Mouse (Mus musculus): ENCODE measurements at regions not wholly inside any gene's neighbourhood (a gene's known extent, or its start where the extent isn't known, plus 50 kb on each side); places are given as distances from the start of the nearest gene placed in this dataset.

DNA sequence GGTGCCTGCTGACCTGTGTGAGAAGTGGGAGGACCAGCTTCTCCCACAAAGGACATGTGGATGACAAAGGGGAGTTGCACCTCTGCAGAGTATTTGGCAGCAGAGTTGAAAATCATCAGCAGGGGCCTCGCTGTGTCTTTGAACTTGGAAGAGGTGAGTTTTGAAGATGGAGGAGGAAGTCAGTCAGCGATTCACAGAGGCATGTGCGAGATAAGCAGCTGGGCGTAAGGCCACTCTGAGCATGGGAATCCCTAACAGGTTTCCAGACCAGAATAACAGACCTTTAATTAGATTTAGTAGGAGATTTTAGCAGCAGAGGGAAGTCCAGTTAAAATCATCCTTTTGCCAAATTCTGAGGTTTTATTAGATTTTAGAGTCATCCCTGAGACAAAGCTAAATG lies 342.3 kb downstream of the Med10 start:
- no peak for DNase-seq

DNA sequence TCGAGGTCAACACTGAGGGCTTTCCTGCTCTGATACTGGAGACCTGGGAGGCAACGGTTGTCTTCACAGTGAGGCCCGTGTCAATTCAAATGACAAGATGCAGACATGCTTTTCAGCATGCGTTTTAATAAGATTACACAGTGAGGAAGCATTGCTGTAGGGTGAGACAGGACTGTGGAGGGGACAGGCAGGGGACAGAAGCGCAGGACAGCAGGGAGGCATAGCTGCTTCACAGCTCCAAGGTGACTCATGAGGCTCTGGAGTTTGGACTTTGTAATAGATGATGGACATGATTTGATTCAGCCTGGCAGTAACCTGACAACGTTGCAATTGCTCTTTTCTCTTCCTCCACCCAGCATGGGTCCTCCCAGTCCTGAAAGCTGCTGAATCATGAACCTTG lies 343.3 kb downstream of the Med10 start:
- DNase-seq: no peak

DNA sequence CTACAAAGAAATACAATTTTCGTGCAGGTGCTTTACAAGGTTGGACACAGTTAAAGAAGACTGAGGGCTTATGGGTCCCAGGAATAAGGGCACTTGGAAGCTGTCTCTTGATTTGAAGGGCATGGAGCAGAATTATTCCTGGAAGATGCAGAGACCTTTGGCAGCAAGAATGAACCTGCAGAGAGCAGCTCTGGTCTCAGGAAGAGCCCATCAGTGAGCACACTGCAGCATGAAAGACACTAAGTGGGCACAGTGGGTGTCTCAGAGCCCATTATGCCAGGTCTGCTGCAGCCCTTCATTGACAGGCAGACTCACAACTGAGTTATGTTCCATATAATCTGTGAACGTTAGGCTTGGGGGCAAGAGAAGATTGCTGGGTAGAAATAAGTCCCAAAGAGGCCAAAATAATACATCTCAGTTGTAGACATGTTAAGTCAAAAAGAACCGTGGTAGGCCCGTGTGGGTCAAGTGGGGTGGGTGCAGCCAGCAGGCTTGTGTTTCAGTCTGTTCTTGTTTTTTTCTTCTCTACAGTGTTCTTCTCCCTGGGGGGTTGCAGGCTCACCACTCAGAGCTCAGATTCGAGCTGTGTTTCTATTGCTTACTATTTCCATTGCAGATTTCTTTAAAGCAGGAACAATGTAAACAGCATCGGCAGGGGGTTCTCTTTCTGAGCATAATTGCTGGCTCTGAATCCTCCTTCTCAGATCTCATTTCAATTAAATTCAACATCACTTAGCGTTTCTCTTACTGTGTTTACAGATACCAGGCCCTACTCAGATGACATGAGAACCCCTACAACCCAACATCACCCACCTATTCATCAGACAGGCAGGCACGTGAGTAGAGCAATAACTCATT lies 347.1 kb downstream of the Med10 start:
- no peak for DNase-seq

DNA sequence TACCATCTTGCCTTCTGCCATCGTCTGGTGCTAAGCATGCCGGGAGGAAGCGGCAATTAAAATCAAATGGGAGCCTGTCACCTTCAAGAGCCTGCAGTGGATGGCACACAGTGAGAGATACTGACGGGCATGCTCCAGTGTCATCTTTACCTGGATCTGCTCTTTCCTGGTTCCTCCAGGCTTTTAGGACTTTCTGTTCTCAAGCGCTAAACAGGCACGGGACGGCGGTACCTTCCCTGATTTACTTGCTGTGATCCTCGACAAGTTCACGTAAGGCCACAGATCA lies 347.6 kb downstream of the Med10 start:
- DNase-seq: no peak

DNA sequence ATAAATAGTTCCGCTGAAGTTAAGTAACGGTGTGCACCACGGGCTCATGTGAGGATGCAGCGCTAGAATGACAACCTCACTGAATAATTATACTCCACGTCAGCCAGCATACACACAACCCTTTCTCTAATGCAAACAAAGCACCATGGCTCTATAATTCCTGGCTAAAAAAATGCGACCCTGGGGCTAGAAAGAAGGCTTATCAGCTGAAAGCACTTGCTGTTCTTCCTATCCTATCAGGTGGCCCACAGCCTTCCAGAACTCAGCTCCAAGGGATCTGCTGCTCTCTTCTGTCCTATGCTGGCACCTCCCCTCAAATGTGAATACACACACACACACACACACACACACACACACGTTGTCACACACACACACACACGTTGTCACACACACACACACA lies 350.9 kb downstream of the Med10 start:
- DNase-seq: no peak

DNA sequence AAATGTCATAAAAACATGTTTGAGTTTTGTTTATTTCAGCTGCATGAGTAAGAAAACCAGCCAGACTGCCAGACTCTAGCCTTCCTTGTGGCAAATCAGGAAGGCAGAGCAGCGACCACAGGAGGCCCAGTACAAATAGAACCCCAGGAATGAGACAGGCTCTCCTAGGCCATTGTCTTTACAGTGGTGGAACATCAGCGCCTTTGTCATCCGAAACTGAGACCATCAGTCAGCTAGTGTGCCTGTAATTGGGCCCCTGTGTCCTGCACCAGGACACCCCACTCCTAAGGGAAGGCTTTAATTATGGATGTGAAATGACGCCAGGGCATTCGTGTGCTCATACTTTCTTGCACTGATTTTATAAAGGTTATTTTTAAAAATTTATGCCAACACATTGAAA lies 353.4 kb downstream of the Med10 start:
- no peak for DNase-seq

DNA sequence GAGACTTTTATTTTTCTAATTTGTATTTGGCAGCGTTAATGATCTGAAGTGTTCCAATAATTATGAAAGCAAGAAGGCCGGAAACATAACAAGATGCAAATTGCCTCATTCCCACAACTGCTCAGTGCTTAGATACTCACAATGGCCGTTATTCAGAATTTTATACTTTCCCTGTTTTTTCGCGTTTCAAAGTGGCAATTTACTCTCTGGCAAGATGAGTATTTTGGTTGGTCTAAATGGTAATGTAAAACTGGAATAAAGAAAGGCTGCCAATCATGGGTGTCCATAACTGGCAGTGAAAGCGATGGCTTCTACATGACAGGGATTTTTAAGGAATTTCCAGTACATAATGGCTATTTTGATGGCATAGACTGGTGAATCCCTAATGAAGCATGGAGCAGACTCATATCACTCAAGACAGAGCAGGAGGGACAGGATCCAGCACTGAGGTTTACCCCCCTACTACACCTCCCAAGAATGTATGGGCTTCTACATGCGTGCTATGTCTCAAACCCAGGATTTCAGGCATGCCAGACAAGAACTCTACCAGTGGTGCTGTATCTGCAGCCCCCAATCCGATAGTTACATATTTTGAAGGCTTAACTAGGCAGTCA lies 354.9 kb downstream of the Med10 start:
- DNase-seq: no peak

DNA sequence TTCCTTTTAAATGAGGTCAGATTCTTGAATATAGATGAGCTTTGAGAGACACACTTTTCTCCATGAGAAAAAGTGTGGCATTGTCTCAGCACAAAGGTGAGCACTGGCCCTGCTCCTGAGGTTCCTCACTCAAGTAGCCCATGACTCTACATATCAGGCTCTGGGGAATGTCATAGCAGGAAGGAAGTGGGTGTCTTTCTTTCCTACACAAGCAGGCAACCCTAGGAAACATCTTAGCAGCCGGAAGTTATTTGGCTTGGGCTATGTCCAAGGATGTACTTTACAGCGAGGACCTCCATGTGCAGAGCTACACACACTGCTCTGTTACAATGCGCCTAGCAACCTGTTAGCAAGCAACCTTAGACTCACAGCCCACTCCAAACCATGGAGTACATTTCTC lies 356.9 kb downstream of the Med10 start:
- DNase-seq: no peak

DNA sequence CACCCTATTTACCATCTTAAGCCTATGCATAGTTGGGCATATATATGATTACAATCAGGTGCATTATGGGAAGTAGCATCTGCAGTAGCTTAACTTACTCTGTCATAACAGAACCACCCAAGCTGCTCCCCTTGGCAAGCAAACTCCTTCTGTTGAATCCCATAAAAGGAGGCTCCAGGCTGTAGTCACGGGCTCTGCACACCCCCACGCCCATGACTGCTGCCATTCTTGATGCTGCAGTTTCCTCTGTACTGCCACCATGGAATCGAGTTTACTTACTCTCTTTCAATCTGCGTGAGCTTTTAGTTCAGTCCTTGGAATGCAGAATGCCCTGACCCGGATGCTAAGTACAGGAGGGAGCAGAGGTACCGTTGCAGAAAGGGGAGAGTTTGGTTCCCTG lies 357.4 kb downstream of the Med10 start:
- DNase-seq: peak; percentile 40

DNA sequence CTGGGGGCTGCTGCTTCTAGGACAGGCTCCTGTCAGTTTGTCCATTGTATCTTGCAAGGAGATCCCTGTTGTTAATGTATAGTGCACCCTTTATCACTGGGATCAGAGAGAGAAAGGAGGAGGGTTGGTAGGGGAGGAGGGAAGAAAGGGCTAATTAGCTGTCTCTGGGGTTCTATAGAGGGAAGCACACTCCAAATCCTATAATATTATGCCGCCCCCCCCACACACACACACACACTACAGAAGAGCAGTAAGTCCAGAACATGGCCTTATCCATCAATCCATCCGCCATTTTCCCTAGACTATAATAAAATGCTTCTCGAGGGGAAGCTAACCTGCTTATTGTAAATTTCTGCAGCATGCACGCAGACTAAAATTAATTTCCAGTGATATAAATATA lies 359.9 kb downstream of the Med10 start:
- no peak for DNase-seq

DNA sequence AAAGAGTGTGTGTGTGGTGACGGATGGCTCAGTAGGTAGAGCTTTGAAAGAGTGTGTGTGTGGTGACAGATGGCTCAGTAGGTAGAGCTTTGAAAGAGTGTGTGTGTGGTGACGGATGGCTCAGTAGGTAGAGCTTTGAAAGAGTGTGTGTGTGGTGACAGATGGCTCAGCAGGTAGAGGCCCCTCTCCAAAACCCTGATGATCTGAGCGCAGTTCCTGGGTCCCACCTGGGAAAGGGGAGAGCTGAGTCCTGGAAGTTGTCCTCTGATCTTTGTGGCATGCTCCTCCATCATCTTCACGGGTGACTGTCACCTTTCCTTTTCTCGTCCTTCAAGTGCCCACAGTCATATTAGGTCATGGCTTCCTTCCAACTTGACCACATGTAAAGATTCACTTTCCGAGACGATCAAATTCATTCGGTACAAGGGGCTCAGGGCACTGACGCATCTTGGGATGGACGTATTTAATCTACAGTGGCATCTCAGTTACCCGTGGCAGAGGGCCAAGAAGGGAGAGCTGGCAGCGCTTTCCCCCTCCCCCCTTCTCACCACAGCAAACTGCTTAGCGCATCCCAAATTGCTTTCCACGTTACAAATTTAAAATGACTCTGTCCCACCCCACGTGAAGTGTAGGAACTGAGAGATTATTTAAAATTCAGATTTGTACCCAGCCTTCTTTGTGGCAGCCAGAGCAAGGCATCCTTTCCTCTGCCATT lies 363.5 kb downstream of the Med10 start:
- peak; percentile 21 for DNase-seq

DNA sequence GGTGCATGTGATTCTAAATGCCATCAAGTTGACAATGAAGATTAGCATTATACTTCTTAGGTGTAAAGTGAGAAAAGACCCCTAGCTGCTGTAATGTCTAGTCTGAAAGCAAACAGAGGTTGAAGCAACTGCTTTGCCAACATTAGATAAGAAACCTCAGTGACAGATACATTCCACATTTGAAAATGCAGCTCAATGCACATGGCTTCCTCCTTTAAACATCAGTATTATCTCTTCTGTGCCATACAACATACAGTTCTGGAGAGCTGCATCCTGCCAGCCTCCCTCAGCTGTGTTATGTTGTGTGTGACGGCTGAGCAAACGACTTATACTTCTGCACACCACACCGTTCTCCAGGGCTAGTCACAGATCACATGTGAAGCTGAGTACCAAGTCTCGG lies 365.6 kb downstream of the Med10 start:
- no peak for DNase-seq

DNA sequence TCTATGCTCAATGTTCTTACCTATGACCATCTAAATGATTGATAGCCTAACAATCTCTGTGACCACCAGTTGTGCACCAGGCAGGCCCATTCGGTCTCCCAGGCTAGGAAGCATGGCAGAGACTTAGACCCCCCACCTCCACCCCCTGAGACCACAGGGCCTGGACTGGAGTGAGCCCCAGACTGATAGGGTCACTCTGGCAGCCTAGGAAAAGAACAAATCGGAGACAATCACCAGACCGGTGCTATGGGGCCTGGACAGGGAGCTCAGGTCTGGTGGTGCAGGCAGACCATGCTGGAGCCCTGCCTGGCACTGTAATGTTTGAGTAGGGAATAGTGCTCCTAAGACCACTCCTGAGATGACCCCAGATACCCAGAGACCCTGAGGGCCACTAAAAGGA lies 366.7 kb downstream of the Med10 start:
- no peak for DNase-seq

DNA sequence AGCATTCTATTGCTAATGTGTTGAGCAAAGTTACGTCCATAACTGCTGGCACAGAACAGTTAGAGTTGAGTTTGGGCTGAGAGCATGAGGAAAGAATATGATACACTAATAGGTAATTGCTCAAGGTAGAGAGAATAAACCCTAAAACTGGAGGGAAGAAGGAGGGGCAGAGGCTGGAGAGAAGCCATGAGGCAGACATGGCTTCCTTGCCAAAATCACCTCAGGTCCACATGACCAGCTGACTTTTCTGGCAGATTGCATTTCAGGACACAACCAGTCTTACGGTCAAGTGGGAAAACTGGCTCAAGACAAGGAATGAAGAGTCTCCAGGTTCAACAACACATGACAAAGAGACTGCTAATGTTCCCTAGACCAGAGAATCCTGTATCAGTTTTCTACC lies 374.9 kb downstream of the Med10 start:
- DNase-seq: no peak

DNA sequence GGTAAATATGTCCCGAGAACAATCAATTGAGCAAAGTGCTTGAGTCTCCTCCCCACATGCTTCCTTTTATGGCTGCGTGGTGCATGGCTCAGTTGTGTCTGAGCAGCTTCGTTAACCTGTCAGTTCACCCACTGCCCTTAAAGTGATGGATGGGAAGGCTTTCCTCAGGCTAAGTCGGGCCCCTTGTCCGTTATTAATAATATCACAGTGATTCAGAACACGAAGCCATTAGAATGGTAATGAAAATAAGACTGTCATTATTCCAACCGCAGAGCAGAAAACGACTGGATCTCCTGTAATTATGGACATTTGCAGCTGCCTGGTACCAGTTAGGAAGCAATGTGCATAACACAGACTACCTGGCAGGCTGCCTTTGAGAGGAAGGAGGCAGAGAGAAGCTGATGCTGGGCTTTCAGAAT lies 375.9 kb downstream of the Med10 start:
- DNase-seq: no peak

DNA sequence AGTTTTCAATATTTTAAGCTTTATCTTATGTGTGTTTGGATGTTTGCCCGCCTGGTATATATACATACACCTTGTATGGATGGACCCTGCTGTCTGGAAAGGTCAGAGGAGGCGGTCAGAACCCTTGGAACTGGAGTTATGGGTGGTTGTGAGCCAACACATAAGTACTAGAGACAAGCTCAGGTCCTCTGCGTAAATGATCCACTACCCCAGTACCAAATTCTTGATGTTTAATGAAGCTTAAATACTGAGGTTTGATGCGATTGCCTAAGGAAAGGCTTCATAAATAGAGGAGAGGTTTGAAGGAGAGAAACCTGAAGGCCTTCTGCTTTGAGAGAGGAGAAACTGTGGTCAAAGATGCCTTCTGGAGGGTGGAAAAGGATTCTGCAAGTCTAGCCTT lies 388.8 kb downstream of the Med10 start:
- DNase-seq: no peak

DNA sequence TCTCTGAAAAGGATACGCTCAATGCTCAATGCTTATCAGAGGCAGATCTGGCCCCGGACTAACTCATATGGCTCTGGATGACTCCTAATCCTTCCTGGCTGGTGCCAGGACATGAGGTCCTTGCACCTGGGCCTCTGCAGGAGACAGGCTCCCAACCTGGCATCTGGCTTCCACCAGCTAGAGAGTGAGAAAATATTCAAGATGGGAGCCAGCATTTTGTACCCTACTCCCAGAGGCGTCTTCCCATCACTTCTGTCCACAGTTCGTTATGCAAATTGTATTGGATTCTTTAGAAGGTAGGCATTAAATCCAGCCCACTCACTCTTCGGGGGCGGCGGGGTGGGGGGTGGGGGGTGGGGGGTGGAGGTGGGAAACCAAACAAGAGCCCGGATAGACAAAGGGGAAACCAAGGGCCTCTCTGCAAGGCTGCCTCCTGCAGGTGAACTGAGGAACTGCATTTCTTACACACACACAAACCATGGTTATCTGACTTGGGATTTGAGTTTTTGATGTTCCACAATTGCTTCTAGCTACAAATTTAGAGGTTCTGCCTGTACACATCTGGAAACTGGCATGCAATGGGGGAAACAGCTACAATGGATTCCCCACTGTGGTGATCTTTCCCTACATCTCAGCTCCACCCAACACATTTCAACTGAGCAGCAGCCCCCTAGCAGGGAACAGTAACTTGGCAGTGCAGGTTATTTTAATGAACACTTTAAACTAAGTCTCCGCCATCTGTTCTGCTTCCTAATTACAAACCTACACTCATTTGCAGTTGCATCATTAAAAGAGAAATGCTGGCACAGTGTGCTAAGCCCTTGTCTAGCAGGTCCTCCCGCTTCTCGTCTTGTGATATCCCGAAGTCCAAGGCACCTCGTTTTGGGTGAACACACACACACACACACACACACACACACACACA lies 390.2 kb downstream of the Med10 start:
- no peak for DNase-seq

DNA sequence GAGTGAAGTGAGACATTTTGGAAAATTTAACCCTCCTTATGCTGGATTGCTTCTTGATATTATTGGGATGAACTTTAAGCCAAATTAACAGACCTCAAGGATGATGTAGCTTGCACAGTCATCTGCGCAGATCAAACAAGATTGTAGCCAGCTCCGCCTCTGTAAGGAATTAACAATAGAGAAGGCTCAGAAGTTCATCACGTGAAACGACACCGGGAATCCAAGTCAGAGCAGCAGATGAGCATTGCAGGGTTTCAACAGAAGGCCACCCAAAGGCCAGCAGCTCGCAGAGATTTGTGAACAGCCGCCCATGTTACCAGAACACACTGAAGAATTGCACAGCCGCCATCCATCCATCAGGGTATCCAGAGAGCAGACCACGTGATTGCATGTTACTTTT lies 391.1 kb downstream of the Med10 start:
- no peak for DNase-seq

DNA sequence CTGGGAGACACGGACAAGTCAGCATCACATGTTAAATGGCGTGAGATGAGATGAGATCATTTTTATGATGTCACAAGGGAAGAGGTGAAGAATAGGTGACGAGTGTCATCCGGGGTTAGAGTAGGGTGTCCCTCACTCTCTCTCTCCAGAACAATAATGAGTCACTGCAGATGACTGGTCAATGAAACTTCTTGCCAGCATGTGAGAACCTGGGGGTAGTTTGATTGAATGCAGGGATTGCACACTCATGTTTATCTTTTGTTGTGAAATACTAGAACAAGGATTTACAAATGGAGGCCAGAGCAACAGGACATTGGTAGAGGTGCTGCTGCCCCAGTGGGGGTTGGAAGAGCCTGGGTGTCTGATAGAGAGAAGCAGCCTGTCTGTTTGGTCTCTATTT lies 393.7 kb downstream of the Med10 start:
- no peak for DNase-seq

DNA sequence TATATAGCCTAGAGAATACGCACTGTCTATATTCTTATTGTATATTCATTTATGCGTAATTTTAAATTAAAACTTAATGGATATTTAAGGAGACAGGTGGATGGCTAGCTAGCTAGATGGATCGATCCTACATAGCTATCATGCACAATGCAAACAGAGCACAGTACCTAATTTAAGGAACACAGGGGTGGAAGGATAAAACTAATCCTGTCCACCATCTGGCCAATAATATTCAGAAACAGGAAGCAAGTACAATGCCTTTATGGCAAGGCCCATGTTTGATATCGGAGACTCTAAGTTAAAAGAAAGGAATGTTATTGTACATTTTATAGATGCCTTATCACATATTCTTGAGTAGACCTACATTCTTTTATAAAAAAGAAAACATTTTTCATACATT lies 396.4 kb downstream of the Med10 start:
- DNase-seq: no peak

DNA sequence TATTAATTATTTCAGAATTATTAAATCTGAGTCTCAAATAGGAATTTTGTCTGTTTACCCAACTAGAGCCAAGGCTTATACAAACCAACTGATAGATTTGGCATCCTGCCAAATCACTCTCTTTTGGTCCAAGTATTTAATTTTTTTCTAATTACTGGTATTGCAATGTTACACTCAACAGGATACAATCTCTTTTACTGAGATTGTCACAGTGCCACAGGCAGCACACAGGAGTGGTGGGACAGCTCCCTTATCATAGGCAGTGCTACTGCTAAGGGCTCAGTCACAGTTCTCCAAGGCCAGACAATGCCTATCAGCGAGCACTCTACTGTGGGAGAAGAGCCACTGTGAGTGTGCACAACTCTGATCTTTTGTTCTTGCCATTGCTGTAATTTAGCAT lies 396.9 kb downstream of the Med10 start:
- no peak for DNase-seq

DNA sequence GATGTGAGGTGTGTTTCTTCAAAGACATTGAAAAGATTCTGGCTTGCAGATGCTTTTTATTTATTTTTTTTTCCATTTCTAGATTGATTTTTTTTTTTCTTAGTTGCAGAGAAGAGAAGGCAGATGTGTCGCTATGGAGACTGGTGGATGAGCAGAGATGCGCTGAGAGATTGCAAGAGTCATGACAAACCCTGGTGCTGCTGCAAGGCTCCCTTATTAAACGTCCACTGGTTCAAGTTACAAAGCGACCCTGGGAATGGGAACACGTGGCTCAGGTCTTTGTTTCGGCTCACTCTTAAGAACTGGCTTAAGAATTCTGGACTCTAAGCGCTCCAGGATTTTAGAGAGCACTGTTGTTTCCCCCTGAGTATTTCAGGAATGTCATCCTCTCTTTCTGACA lies 403.1 kb downstream of the Med10 start:
- DNase-seq: no peak

DNA sequence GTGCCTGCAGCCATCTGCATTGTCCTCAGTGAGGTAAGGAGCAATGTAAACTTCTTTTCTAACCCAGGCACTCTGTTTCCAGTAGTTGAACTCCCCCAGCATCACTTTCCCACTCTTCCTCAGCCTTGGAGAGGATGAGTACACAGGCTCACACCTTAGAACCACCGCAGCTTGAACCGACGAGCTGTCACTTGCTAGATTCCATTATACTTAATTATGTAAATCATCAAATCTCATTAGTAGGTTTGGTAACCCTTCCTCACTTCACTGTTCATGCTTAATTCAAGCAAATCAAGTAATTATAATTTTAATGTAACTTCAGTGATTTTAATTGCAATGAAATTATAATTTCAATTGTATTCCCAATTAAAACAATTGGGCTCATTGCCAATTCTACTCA lies 408.0 kb downstream of the Med10 start:
- DNase-seq: no peak

All from right cerebral cortex, postnatal 14 days (tissue).